Mouse (Mus musculus) adrenal gland, adult 10 weeks (tissue): ENCODE data around the gene Higd2a. TPM values are rescaled to one million over a fixed set of nuclear protein-coding genes. Genes with fewer than 3 reads are reported as not detected.

ENCODE experiments used
- polyA plus RNA-seq: library from polyadenylated mRNA; stranded (reverse); fragments of 350-450 nt; fragmentation: Illumina TruSeq; extraction: RNeasy Lipid Tissue Mini Kit (QIAGEN cat#74804); gene quantifications from one replicate; pipeline ENCODE4 v1.2.3, GENCODE M21; 2014; ENCODE audit warnings: low read depth, low replicate concordance

Gene Higd2a
- 25.3 TPM for polyA plus RNA-seq

GRCm38 (mm10) chr13:54589996-54590951, at the start of gene Higd2a, which contains the start of gene Nop16:
Gene Higd2a (plus strand): TSS chr13:54590207.
Gene Nop16 (minus strand): TSS chr13:54590090.

GRCm38 (mm10) chr13:54565201-54565581, 24.8 kb upstream of the Higd2a start, which contains the start of gene 4833439L19Rik:
Gene 4833439L19Rik (minus strand): TSS chr13:54565435.

GRCm38 (mm10) chr13:54574854-54575481, 15.0 kb upstream of the Higd2a start, which contains the start of gene Arl10:
Gene Arl10 (plus strand): TSS chr13:54575015.

GRCm38 (mm10) chr13:54610972-54611754, 21.2 kb downstream of the Higd2a start, which contains the start of gene Cltb:
Gene Cltb (minus strand): TSS chr13:54611344.

GRCm38 (mm10) chr13:54621155-54621932, 31.3 kb downstream of the Higd2a start, which contains the start of gene Faf2:
Gene Faf2 (plus strand): TSS chr13:54621784.

Other genes with a start within 250 kb of the Higd2a start
- gene Cplx2, start 218.9 kb upstream of the Higd2a start, polyA plus RNA-seq = 35.2 TPM
- gene Thoc3, start 121.4 kb upstream of the Higd2a start, polyA plus RNA-seq = 10.6 TPM
- gene Simc1, start 86.4 kb upstream of the Higd2a start, polyA plus RNA-seq = 24.1 TPM
- gene 4833439L19Rik, start 24.8 kb upstream of the Higd2a start, polyA plus RNA-seq = 191 TPM
- gene Arl10, start 15.2 kb upstream of the Higd2a start, polyA plus RNA-seq = 12.9 TPM
- 22.6 TPM for gene Nop16, start 117 bp upstream of the Higd2a start, polyA plus RNA-seq
- gene Cltb, start 21.1 kb downstream of the Higd2a start, polyA plus RNA-seq = 13.5 TPM
- 49.5 TPM for gene Faf2, start 31.6 kb downstream of the Higd2a start, polyA plus RNA-seq
- 32.8 TPM for gene Rnf44, start 103.7 kb downstream of the Higd2a start, polyA plus RNA-seq
- not detected for gene Cdhr2, start 111.3 kb downstream of the Higd2a start, polyA plus RNA-seq
- gene Gprin1, start 159.7 kb downstream of the Higd2a start, polyA plus RNA-seq = 0.87 TPM
- not detected for gene Sncb, start 176.4 kb downstream of the Higd2a start, polyA plus RNA-seq
- gene Eif4e1b, start 193.8 kb downstream of the Higd2a start, polyA plus RNA-seq = not detected
- 4.6 TPM for gene Tspan17, start 199.2 kb downstream of the Higd2a start, polyA plus RNA-seq